ENCODE assay signal across 8 mouse cellular contexts in genomic region chr16:45842440-45842839, GRCm38 (mm10).
DNase-seq lines count a peak whose midpoint lies in the region; ATAC-seq and TF ChIP-seq lines count a peak whose summit lies in the region.

No protein-coding gene starts in this region.

- H3K9ac ChIP-seq in lung, embryonic 14.5 days = peak overlapping the region; percentile 93
- H3K9ac ChIP-seq in forebrain, embryonic 14.5 days (ENCODE audit: low read length) = no peak overlapping the region
- H3K9ac ChIP-seq in intestine, embryonic 15.5 days = peak overlapping the region; percentile 34
- no peak overlapping the region for H3K9ac ChIP-seq in neural tube, embryonic 12.5 days

- H3K4me1 ChIP-seq in lung, embryonic 14.5 days (ENCODE audit: insufficient read depth) = peaks cover 20% of the 10 kb centered on the region
- peaks cover 11% of the 10 kb centered on the region for H3K4me1 ChIP-seq in forebrain, embryonic 14.5 days (ENCODE audit: control insufficient read depth, insufficient read depth, low read length)
- peaks cover 16% of the 10 kb centered on the region; the same call in 1 of the 2 replicates for H3K4me1 ChIP-seq in intestine, embryonic 15.5 days (replicated peaks)
- peaks cover 5% of the 10 kb centered on the region; the same call in 1 of the 2 replicates for H3K4me1 ChIP-seq in neural tube, embryonic 12.5 days

- no peaks in the 10 kb centered on the region for H3K27me3 ChIP-seq in lung, embryonic 14.5 days (ENCODE audit: insufficient read depth, low read length)
- no peaks in the 10 kb centered on the region for H3K27me3 ChIP-seq in forebrain, embryonic 14.5 days (replicated peaks; ENCODE audit: control insufficient read depth, insufficient read depth, low read length)
- no peaks in the 10 kb centered on the region for H3K27me3 ChIP-seq in intestine, embryonic 15.5 days (replicated peaks)
- H3K27me3 ChIP-seq in neural tube, embryonic 12.5 days (replicated peaks) = no peaks in the 10 kb centered on the region; the same call in 1 of the 2 replicates

- peak overlapping the region; percentile 21; the same call in 1 of the 2 replicates for H3K27ac ChIP-seq in lung, embryonic 14.5 days (ENCODE audit: low read depth)
- no peak overlapping the region for H3K27ac ChIP-seq in forebrain, embryonic 14.5 days (ENCODE audit: low read depth, low read length)
- H3K27ac ChIP-seq in intestine, embryonic 15.5 days = peak overlapping the region; percentile 58; the same call in 1 of the 2 replicates
- H3K27ac ChIP-seq in neural tube, embryonic 12.5 days = no peak overlapping the region

- no peaks in the 10 kb centered on the region for H3K9me3 ChIP-seq in lung, embryonic 14.5 days (ENCODE audit: low read depth, low read length)
- H3K9me3 ChIP-seq in forebrain, embryonic 14.5 days (replicated peaks; ENCODE audit: control insufficient read depth, low read length) = no peaks in the 10 kb centered on the region
- H3K9me3 ChIP-seq in intestine, embryonic 15.5 days = no peaks in the 10 kb centered on the region
- H3K9me3 ChIP-seq in neural tube, embryonic 12.5 days = no peaks in the 10 kb centered on the region

- H3K4me2 ChIP-seq in lung, embryonic 14.5 days = peak overlapping the region; percentile 67
- peak overlapping the region; percentile 95 for H3K4me2 ChIP-seq in forebrain, embryonic 14.5 days (ENCODE audit: low read length)
- H3K4me2 ChIP-seq in intestine, embryonic 15.5 days (replicated peaks) = peak overlapping the region; percentile 91
- H3K4me2 ChIP-seq in neural tube, embryonic 12.5 days (replicated peaks) = peak overlapping the region; percentile 84

- peak; percentile 35 for DNase-seq in lung, embryonic 14.5 days
- DNase-seq in lung, postnatal 14 days = no peak
- DNase-seq in forebrain, embryonic 14.5 days (ENCODE audit: low spot score) = no peak
- DNase-seq in layer of hippocampus, postnatal 14 days (ENCODE audit: low spot score in 2 of 2) = no peak
- DNase-seq in layer of hippocampus, postnatal 10 days (ENCODE audit: low spot score in 2 of 2) = no peak
- no peak for DNase-seq in adrenal gland, adult (ENCODE audit: inconsistent age in 2 of 2, low spot score in 1 of 2)

- no peak for ATAC-seq in lung, embryonic 14.5 days (ENCODE audit: insufficient read depth)
- no peak for ATAC-seq in forebrain, embryonic 14.5 days
- ATAC-seq in intestine, embryonic 15.5 days = no peak
- no peak for ATAC-seq in neural tube, embryonic 12.5 days (ENCODE audit: low FRiP score, low read depth)

- no peak for TF ChIP-seq CTCF in lung, embryonic 14.5 days (IDR thresholded peaks at IDR 0.05; ENCODE audit: low read depth)

- no peaks in the 10 kb centered on the region for H3K36me3 ChIP-seq in lung, embryonic 14.5 days (ENCODE audit: insufficient read depth)
- no peaks in the 10 kb centered on the region for H3K36me3 ChIP-seq in forebrain, embryonic 14.5 days (ENCODE audit: control insufficient read depth, insufficient read depth, low read length)
- H3K36me3 ChIP-seq in intestine, embryonic 15.5 days = no peaks in the 10 kb centered on the region
- H3K36me3 ChIP-seq in neural tube, embryonic 12.5 days = no peaks in the 10 kb centered on the region

- H3K4me3 ChIP-seq in lung, embryonic 14.5 days (ENCODE audit: low read depth, low read length) = peak overlapping the region; percentile 77
- peak overlapping the region; percentile 5; the same call in 1 of the 2 replicates for H3K4me3 ChIP-seq in forebrain, embryonic 14.5 days (ENCODE audit: low read depth, low read length)
- peak overlapping the region; percentile 73 for H3K4me3 ChIP-seq in intestine, embryonic 15.5 days (replicated peaks)
- H3K4me3 ChIP-seq in neural tube, embryonic 12.5 days = peak overlapping the region; percentile 18; the same call in 1 of the 2 replicates

- WGBS in lung, embryonic 14.5 days = 24% methylated on average over 4 of the region's 4 CpGs
- WGBS in forebrain, embryonic 14.5 days = 70% methylated on average over 4 of the region's 4 CpGs
- 34% methylated on average over 4 of the region's 4 CpGs for WGBS in intestine, embryonic 15.5 days
- WGBS in neural tube, embryonic 12.5 days = 66% methylated on average over 4 of the region's 4 CpGs

Comparison
In these comparisons a context has a peak if more than half of its experiments do, and no peak if none do; other contexts are left out.
1. H3K27ac ChIP-seq: peak in lung, embryonic 14.5 days (single experiment) and intestine, embryonic 15.5 days (single experiment); none in forebrain, embryonic 14.5 days (single experiment) and neural tube, embryonic 12.5 days (single experiment).
2. H3K4me3 ChIP-seq: peak in every context shown above with its lines; median percentile 77 in lung, embryonic 14.5 days; 73 in intestine, embryonic 15.5 days; 18 in neural tube, embryonic 12.5 days; 5 in forebrain, embryonic 14.5 days.
3. H3K9ac ChIP-seq: peak in lung, embryonic 14.5 days (single experiment) and intestine, embryonic 15.5 days (single experiment); none in forebrain, embryonic 14.5 days (single experiment) and neural tube, embryonic 12.5 days (single experiment).
4. Peak in every context shown above with its lines, with median percentiles within 50 percentile points of each other: H3K4me2 ChIP-seq.